Mouse (Mus musculus) limb, embryonic 11.5 days (tissue): ENCODE results near the gene Ophn1. TPM values are rescaled to one million over a fixed set of nuclear protein-coding genes. Genes with fewer than 3 reads are reported as not detected.

ENCODE experiments used
- microRNA-seq: library from miRNA; unstranded; fragments of <30 nt; microRNA quantifications from one replicate; pipeline ENCODE4, GENCODE M21; 2016
- polyA plus RNA-seq: library from polyadenylated mRNA; unstranded; fragments of >200 nt; fragmentation: Nextera tagmentation; extraction: Ambion mirVana; gene quantifications from 2 replicates; pipeline ENCODE4 v1.2.1, GENCODE M21; 2014

The Ophn1 gene
- polyA plus RNA-seq, 1 experiment from 2014 or later = 9.8 TPM

Small RNAs within 50 kb of the gene (microRNA-seq; reads per million reads assigned to microRNA genes)
- gene Gm27554 = not detected

Other genes with a start within 250 kb of the Ophn1 start
- gene Yipf6, start 45.3 kb upstream of the Ophn1 start, polyA plus RNA-seq = 15.8 and 16.6 TPM in 2 replicates
- 4.3 and 5.1 TPM in 2 replicates for gene Stard8, start 112.2 kb upstream of the Ophn1 start, polyA plus RNA-seq
- 39.3 and 45.7 TPM in 2 replicates for gene Efnb1, start 245.1 kb upstream of the Ophn1 start, polyA plus RNA-seq